Mouse (Mus musculus) kidney, postnatal 10 days (tissue): ENCODE data around the gene Nptn.

Experiments
- DNase-seq: peaks from one replicate; pipeline ENCODE4 v3.0.0; 2021; ENCODE audit warnings: mixed read lengths

Nptn gene

GRCm38 (mm10) chr9:58657735-58658512 lies 75.9 kb downstream of the Nptn start:
- no peak for DNase-seq

- no peak for DNase-seq
These were observed 76.7 kb downstream of the Nptn start for GRCm38 (mm10) chr9:58658596-58659309.

- no peak for DNase-seq
These were observed 77.3 kb downstream of the Nptn start for GRCm38 (mm10) chr9:58659331-58659730.

- no peak for DNase-seq
These were observed 77.9 kb downstream of the Nptn start for GRCm38 (mm10) chr9:58659989-58660388.

GRCm38 (mm10) chr9:58660673-58661072 lies 78.6 kb downstream of the Nptn start:
- no peak for DNase-seq

GRCm38 (mm10) chr9:58662007-58662406 lies 80.0 kb downstream of the Nptn start:
- no peak for DNase-seq

- no peak for DNase-seq
These were observed 80.8 kb downstream of the Nptn start for GRCm38 (mm10) chr9:58662791-58663190.

- no peak for DNase-seq
These were observed 83.5 kb downstream of the Nptn start for GRCm38 (mm10) chr9:58665492-58665891.

GRCm38 (mm10) chr9:58666191-58666590 lies 84.2 kb downstream of the Nptn start:
- DNase-seq: peak; percentile 14

GRCm38 (mm10) chr9:58667244-58667643 lies 85.2 kb downstream of the Nptn start:
- no peak for DNase-seq

- DNase-seq: no peak
These were observed 86.1 kb downstream of the Nptn start for GRCm38 (mm10) chr9:58668171-58668570.

GRCm38 (mm10) chr9:58669071-58669470 lies 87.0 kb downstream of the Nptn start:
- DNase-seq: no peak

GRCm38 (mm10) chr9:58669819-58670218 lies 87.8 kb downstream of the Nptn start:
- DNase-seq: no peak

GRCm38 (mm10) chr9:58672474-58672873 lies 90.4 kb downstream of the Nptn start:
- peak; percentile 33 for DNase-seq

GRCm38 (mm10) chr9:58674736-58675135 lies 92.7 kb downstream of the Nptn start:
- DNase-seq: no peak

GRCm38 (mm10) chr9:58675371-58675770 lies 93.3 kb downstream of the Nptn start:
- DNase-seq: no peak

GRCm38 (mm10) chr9:58681411-58681810 lies 99.4 kb downstream of the Nptn start:
- DNase-seq: no peak

- DNase-seq: no peak
These were observed 100.1 kb downstream of the Nptn start for GRCm38 (mm10) chr9:58682106-58682505.

- no peak for DNase-seq
These were observed 101.3 kb downstream of the Nptn start for GRCm38 (mm10) chr9:58683372-58683771.

- DNase-seq: no peak
These were observed 103.2 kb downstream of the Nptn start for GRCm38 (mm10) chr9:58685290-58685689.

- DNase-seq: no peak
These were observed 106.0 kb downstream of the Nptn start for GRCm38 (mm10) chr9:58688076-58688475.

GRCm38 (mm10) chr9:58690701-58691100 lies 108.7 kb downstream of the Nptn start:
- DNase-seq: no peak

GRCm38 (mm10) chr9:58691471-58691870 lies 109.4 kb downstream of the Nptn start:
- DNase-seq: no peak

GRCm38 (mm10) chr9:58698486-58698885 lies 116.4 kb downstream of the Nptn start:
- no peak for DNase-seq
